Mouse (Mus musculus) T-helper 17 cell (primary cell): Measurements from ENCODE around the gene Ptpn9.
"Not testable (repeated sequence)": the region's sequence is repeated elsewhere in the genome, so short reads cannot be mapped to it uniquely, and the experiment has no call there.

Source experiments
- in situ Hi-C, 2 experiments: fragments of 300-600 bp; cut with MboI, MseI; formaldehyde crosslinking; loops; 1 replicate in 1 of 2; 2 replicates in 1 of 2; pipeline ENCODE4 v1.15.1; 2025; ENCODE audit warnings: high pct_unique_total_duplicates in 2 of 2

Ptpn9 gene

GRCm38 (mm10) chr9:56994286-56995197, at the start of gene Ptpn9:
Gene Ptpn9, plus strand, starts transcription at chr9:56994923.
- in situ Hi-C loops = loop anchor here (5.0 to 10.0 kb wide), 2 partner anchors 42 to 1840 kb away; partner anchors contain the start of gene Snupn (in 1 of the 2)

DNA sequence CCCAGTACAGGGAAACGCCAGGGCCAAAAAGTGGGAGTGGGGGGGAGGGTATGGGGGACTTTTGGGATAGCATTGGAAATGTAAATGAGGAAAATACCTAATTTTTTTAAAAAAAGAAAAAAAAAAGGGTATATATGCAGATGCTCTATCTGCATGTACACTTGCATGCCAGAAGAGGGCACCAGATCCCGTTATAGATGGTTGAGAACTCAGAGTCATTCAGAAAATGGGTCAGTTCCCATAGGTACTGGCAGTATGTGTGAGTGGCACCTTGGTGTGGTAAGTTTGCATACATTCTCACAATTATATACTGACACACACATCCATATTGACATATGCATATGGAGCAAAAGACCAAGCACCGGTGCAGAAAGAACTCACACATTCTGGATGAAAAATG, 47.2 kb upstream of the Ptpn9 start:
- in situ Hi-C loops = not testable (repeated sequence)

DNA sequence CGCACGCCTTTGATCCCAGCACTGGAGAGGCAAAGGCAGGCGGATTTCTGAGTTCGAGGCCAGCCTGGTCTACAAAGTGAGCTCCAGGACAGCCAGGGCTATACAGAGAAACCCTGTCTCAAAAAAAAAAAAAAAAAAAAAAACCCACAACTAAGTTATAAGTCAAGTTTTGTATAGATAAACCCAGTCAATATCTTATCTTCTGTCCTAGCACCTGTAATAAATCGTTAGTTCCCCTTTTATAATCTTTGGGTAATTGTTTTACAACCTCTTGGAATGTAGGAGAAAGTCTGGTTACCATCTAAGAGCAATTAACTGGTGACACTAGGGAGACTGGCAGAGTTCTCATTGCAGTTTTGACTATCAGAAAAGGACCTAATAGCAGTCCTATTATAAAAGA, 46.0 kb upstream of the Ptpn9 start:
- in situ Hi-C loops = not testable (repeated sequence)

DNA sequence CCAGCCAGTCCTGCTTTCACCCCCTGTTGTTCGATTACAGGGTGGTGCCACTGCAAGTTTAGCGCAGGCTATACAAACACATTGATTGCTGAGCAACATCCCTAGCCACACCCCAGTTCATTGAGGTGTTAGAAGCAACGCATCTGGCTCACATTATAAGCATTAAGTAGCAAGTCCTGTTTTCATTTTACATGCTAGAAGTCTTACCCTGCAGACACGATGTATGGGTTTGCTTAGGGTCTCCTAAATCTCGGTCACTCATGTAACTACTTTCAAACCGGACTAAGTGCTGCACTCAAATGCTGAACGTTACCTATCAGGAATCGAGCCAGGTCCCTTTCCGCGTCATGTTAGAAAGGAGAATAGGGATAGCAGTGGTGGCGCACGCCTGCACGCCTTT, 45.0 kb upstream of the Ptpn9 start:
- in situ Hi-C loops = loop anchor here (5.0 to 10.0 kb wide), 3 partner anchors 43 to 1405 kb away; partner anchors contain the start of genes Ptpn9 (in 1 of the 2) and Sin3a (in 1 of the 2)

GRCm38 (mm10) chr9:56950414-56951400, 44.0 kb upstream of the Ptpn9 start, which contains the start of gene Snupn:
Gene Snupn, plus strand, starts transcription at chr9:56950878.
- in situ Hi-C loops = loop anchor here (5.0 to 10.0 kb wide), 3 partner anchors 42 to 1406 kb away; partner anchors contain the start of genes Ptpn9 (in 1 of the 2) and Sin3a (in 1 of the 2)

DNA sequence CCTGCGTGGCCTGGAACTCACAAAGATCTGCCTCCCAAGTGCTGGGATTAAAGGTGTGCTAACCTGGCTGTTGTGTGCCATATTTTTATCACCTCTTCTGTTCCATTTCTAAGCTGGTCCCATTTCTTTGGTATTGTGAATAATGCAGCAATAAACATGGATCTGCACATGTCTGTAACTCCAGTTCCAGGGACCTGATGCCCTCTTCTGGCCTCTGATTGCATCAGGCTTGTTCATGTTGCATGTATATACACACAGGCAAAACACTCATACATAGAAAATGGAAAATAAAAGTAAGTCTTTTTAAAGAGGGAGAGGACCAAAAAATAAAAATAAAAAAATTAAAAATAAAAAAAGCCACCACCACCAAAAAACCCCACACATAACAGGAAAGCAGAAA, 41.2 kb upstream of the Ptpn9 start:
- in situ Hi-C loops = loop anchor here (5.0 to 10.0 kb wide), 3 partner anchors 39 to 1409 kb away; partner anchors contain the start of genes Ptpn9 (in 1 of the 2) and Sin3a (in 1 of the 2)

DNA sequence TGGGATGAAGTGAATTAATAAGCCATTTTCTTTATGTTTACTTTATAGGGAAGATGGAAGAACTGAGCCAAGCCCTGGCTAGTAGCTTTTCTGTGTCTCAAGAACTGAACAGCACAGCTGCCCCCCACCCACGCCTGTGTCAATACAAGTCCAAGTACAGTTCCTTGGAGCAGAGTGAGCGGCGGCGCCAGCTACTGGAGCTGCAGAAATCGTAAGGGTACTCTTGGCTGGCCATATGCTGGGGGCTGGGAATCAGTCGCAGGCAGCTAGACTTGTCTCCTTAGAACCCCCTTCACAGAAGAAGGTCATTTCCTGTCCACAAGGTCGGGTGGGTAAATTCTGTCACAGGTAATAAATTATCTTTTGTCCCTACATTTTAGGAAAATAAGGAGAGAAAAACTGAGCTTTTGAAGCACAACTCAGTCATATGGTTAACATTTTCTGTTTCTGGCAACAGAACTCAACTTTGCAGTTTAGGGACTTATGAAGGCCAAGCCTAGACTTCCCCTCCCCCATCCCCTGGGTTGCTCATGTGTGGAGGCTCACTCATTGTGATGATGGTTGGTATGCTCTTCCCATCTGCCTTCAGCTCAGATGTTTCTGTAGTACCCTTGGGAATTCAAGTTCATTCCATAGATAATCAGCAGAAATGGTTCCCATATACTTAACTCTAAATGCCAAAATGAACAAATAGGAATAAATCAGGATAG, 37.6 kb upstream of the Ptpn9 start:
- in situ Hi-C loops = loop anchor here in 1 of 2 experiments (10.0 kb wide), 1 partner anchor 1412 kb away; no protein-coding TSS in a partner anchor

DNA sequence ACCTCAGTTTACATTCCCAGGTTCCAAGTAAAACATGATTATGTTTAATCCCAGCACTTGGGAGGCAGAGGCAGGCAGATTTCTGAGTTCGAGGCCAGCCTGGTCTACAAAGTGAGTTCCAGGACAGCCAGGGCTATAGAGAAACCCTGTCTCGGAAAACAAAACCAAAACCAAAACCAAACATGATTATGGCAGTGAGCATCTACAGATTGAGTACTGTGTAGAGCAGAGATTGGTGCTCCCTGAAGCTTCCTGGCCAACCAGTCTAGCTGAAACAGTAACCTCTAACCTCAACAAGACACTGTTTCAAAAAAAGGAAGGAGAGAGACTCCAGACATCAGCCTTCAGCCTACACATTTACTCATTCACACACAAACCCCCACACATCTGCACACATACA, 36.0 kb upstream of the Ptpn9 start:
- in situ Hi-C loops = loop anchor here in 1 of 2 experiments (10.0 kb wide), 1 partner anchor 1414 kb away; no protein-coding TSS in a partner anchor

DNA sequence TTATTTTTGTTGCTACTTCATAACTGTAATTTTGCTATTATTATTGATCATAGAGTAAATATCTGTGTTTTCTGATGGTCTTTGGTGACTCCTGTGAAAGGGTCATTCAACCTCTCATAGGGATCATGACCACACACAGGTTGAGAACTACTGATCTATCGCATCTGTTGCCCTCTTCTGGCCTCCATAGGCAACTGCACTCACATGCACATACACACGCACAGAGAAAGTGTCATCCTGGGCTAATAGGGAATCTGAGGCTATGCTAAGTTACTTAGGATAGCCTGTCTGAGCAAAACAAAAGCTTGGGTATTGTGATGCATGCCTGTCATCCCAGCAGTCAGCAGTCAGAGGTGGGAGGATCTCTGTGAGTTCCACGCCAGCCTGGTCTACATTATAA, 33.1 kb upstream of the Ptpn9 start:
- in situ Hi-C loops = no loop called here

DNA sequence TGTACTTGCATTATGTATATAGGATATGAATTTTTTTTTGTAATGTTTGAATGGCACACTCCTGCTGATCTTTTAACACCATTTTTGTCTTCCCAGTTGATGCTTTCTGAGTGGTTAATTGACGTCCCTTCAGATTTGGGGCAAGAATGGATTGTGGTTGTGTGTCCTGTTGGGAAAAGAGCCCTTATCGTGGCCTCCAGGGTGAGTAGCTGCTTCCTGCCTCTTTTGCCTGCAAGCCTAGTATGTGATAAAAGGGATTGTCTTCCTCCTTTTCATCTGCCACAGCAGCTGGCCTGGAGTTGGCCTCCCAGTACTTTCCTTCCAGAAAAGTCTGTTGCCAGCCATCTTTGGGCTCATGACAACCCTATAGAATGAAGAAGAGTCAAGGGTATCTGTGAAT, 24.6 kb upstream of the Ptpn9 start:
- in situ Hi-C loops = loop anchor here in 1 of 2 experiments (10.0 kb wide), 1 partner anchor 405 kb away; no protein-coding TSS in a partner anchor

DNA sequence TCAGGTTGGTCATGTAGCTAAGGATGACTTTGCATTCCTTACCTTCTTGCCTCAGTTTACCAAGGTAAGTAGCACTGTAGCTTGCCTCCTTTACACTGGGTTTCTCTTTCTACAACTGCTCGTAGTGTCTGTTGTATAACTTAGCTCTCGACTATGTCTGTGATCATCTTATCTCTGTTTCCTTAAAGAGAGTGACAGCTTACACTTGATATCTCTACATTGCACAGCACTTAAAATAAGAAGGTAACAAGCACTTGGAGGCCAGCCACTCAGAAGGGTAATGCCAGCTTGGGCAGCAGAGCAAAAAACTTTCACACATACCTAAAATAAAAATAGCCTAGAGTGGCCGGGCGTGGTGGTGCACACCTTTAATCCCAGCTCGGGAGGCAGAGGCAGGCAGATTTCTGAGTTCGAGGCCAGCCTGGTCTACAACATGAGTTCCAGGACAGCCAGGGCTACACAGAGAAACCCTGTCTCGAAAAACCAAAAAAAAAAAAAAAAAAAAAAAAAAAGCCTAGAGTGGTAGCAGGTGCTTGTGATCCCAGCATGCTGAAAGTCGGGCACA, 20.7 kb upstream of the Ptpn9 start:
- in situ Hi-C loops = loop anchor here in 1 of 2 experiments (10.0 kb wide), 1 partner anchor 401 kb away; no protein-coding TSS in a partner anchor

- in situ Hi-C loops = loop anchor here in 1 of 2 experiments (10.0 kb wide), 1 partner anchor 400 kb away; no protein-coding TSS in a partner anchor
Measured at GRCm38 (mm10) chr9:56975199-56975598, 19.5 kb upstream of the Ptpn9 start.

DNA sequence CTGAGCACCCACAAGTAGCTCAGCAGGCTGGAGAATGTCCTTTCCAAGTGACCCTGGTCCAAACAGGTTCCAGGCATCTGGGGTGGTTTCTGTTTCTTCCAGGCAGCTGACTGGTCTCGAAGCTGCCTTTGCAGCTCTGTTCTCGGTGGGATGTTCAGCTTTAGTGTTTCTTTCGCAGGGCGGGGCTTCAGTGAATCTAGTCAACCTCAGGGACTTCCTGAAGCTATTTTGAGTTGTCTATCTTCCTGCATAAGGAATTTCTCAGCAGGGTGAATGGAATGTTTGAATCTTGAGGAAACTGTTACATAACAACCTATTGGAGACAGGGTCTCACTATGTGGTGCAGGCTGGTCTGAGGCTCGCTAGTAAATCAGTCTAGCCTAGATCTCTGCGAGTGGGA, 14.5 kb upstream of the Ptpn9 start:
- in situ Hi-C loops = no loop called here

GRCm38 (mm10) chr9:56981502-56981901, 13.2 kb upstream of the Ptpn9 start:
- in situ Hi-C loops = no loop called here

DNA sequence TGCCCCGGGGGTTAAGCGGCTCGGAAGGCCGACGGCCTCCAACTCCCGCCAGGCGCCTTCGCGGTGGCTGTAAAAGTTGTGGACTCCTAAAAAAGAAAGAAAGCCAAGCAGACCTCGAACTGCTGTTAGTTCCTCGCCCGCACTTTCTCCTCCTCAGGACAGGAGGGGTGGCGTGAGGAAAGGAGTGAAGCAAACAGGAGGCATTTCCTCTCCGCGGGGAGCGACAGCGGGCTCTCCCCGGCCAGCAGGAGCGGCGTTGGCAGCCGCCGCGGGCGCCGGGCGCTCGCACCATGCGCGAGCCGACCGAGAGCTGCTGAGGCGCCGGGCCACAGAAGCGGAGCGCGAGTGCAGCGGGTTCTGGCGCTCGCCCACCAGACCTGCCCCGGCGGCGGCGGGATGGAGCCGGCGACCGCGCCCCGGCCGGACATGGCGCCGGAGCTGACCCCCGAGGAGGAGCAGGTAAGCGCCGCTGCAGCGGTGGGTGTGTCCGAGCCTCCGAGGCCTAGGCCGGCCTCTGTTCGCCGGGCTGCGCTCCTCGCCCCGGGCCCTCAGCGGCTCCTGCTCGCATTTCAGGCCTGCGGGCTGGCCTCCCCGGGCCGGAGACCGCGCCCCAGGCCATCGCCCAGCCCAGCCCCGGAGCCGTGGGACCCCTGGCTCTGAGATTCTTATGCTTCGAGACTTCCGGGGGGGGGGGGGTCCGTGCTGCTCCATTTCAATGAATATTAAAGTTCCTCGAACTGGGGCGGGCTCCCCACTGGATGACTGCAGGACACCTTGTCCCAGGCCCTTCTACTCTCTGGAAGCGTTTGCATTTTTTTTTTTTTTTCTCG, 690 bp downstream of the Ptpn9 start:
- in situ Hi-C loops = loop anchor here in 1 of 2 experiments (10.0 kb wide), 1 partner anchor 1841 kb away; no protein-coding TSS in a partner anchor

GRCm38 (mm10) chr9:56996028-56996346, 1.3 kb downstream of the Ptpn9 start:
- in situ Hi-C loops = loop anchor here in 1 of 2 experiments (10.0 kb wide), 1 partner anchor 1841 kb away; no protein-coding TSS in a partner anchor

- in situ Hi-C loops = loop anchor here in 1 of 2 experiments (10.0 kb wide), 1 partner anchor 1842 kb away; no protein-coding TSS in a partner anchor
Measured at GRCm38 (mm10) chr9:56997206-56997605, 2.5 kb downstream of the Ptpn9 start.

DNA sequence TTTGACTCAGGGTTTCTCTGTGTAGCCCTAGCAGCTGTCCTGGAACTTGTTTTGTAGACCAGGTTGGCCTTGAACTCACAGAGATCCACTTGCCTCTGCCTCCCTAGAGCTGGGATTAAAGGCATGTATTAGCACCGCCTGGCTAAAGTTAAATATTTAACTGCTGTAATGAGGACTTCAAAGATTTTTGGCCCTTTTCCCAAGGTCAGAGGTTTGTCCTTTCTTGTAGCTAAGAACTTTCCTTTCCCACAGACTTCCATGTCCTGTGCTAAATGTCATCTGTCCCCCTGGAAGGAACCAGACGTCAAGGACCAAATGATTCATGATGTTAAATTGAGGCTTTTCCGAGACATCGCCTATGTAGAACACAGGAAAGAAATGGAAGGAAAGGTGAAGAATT, 8.3 kb downstream of the Ptpn9 start:
- in situ Hi-C loops = no loop called here

- in situ Hi-C loops = no loop called here
Measured at GRCm38 (mm10) chr9:57012393-57012792, 17.7 kb downstream of the Ptpn9 start.
